Mouse (Mus musculus) lung, adult 2 months (tissue): ENCODE data around the gene Arl6ip1. TPM values are rescaled to one million over a fixed set of nuclear protein-coding genes. Genes with fewer than 3 reads are reported as not detected.

Source experiments
- DNase-seq: peaks from one replicate; pipeline ENCODE4 v3.0.0; 2022
- H3K4me1 ChIP-seq: fragments of 200-500 bp; 2 replicates; pipeline ENCODE4 v1.6.1; 2011; ENCODE audit warnings: low read length; ENCODE audit not compliant: control insufficient read depth, insufficient read depth
- H3K4me3 ChIP-seq: fragments of 200-500 bp; replicated peaks from 2 replicates; pipeline ENCODE3; 2011; ENCODE audit warnings: low read depth, mild to moderate bottlenecking, control low read depth, low read length; ENCODE audit errors: extremely low read depth
- CTCF ChIP-seq: fragments of 200-500 bp; IDR thresholded peaks from 2 replicates; pipeline ENCODE4 v1.5.1; 2011; ENCODE audit warnings: mild to moderate bottlenecking, low read length, control low read depth; ENCODE audit not compliant: insufficient read depth
- POLR2A ChIP-seq: fragments of 200-500 bp; IDR thresholded peaks from 2 replicates; pipeline ENCODE4 v1.6.1; 2011; ENCODE audit warnings: low read depth, mild to moderate bottlenecking, control low read depth, low read length, borderline replicate concordance; ENCODE audit errors: extremely low read depth
- WGBS: fragments of 180-500 bp; shearing (Covaris S2); methylation state at CpG from one replicate; pipeline ENCODE4 v1.1.7; 2018; 5-methylcytosine and 5-hydroxymethylcytosine counted together
- polyA plus RNA-seq: library from polyadenylated mRNA; depleted of rRNA; stranded (reverse); fragments of >200 nt; gene quantifications from 2 replicates; pipeline ENCODE4 v1.2.3, GENCODE M21; 2012; rRNA removed

Arl6ip1 gene
- polyA plus RNA-seq, 1 experiment: 110 TPM

DNA sequence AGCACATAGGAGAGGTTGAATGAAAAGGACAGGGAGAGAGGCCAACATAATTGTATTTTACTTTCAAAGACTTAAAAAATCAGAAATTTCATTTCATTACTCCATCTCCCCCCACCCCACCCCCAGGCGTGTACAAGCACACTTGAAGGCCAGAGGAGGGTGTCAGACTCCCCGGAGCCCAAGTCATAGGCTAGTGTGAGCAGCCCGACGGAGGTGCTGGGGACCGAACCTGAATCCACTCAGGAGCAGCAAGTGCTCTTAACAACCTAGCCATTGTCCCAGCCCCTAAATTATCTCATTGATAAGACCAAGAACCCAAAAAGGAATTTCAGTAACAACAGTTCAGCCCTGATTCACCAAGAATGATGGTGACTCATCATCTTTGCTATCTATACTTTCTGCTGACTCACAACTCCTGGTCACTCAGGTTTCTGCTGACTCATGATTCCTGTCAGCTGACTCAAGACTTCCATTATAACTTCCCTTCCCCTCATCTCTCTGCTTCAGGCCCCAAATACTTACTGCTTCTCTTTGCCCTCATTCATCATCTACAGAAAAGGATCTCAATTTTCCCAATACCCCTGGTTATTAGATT lies 24.9 kb downstream of the Arl6ip1 start:
- WGBS: 69% methylated on average over 5 of the region's 5 CpGs
- no peak for TF ChIP-seq POLR2A
- no peak for TF ChIP-seq CTCF

GRCm38 (mm10) chr7:118103462-118104379 lies 25.7 kb downstream of the Arl6ip1 start:
- Histone ChIP-seq H3K4me3 (no peak overlapping the region), H3K4me1 (no peaks in the 10 kb centered on the region)
- 44% methylated on average over 5 of the region's 5 CpGs for WGBS
- no peak for TF ChIP-seq POLR2A
- TF ChIP-seq CTCF: no peak
- no peak for DNase-seq

More for the DNA sequence above, 24.9 kb downstream of the Arl6ip1 start:
- Histone ChIP-seq H3K4me1 (no peaks in the 10 kb centered on the region), H3K4me3 (no peak overlapping the region)
- no peak for DNase-seq

- Histone ChIP-seq H3K4me1 (no peaks in the 10 kb centered on the region), H3K4me3 (no peak overlapping the region)
- WGBS: 45% methylated on average over 4 of the region's 4 CpGs
- TF ChIP-seq CTCF: no peak
- TF ChIP-seq POLR2A: no peak
- DNase-seq: no peak
These were observed 26.6 kb downstream of the Arl6ip1 start for GRCm38 (mm10) chr7:118102678-118103461.

DNA sequence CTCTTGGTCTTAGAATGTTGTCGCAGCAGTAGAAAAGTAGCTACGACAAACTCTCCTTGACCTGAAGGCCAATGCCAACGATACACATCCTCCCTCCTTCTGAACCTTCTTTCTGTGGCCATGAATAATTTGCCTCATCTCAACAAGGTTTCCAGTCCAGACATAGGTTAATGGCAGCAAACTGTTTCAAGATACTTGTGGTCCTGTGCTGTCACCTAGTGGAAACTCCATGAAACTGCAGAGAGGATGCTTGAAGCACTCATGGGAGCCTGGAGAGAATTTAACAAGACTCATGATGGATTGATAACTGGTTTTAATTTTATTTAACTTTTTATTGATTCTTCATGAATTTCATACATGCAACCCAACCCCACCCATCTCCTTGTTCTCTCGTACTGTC lies 27.2 kb downstream of the Arl6ip1 start:
- no peak for DNase-seq
- 50% methylated on average over 4 of the region's 4 CpGs for WGBS
- TF ChIP-seq POLR2A (no peak), CTCF (peak; percentile 49; the same call in 1 of the 2 replicates)
- H3K4me3 ChIP-seq: no peak overlapping the region
- H3K4me1 ChIP-seq: no peaks in the 10 kb centered on the region

GRCm38 (mm10) chr7:118097615-118098014 lies 31.8 kb downstream of the Arl6ip1 start:
- no peak for TF ChIP-seq POLR2A
- TF ChIP-seq CTCF: no peak
- DNase-seq: no peak
- Histone ChIP-seq H3K4me1 (no peaks in the 10 kb centered on the region), H3K4me3 (no peak overlapping the region)
- WGBS: 60% methylated on average over 7 of the region's 7 CpGs

DNA sequence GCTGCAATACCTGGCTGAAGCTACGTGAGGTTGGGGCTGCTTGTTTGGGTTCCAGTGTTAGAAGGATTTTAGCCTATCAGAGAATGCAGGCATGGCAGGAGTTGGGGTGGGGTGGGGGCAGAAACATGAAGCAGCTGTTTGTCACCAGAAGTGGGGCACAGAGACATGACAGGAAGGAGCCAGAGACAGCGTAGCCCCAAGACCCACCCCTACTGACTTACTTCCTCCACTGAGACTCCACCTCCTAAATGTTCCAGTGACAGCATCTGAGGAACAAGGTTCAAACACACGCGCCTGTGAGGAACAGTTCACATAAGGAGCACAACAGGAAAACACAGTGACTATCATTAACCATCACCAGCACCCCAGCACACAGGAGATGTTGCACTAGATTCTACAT lies 49.5 kb downstream of the Arl6ip1 start:
- TF ChIP-seq POLR2A: no peak
- TF ChIP-seq CTCF: no peak
- no peak for DNase-seq
- 59% methylated on average over 4 of the region's 4 CpGs for WGBS
- no peak overlapping the region for H3K4me3 ChIP-seq
- no peaks in the 10 kb centered on the region for H3K4me1 ChIP-seq

DNA sequence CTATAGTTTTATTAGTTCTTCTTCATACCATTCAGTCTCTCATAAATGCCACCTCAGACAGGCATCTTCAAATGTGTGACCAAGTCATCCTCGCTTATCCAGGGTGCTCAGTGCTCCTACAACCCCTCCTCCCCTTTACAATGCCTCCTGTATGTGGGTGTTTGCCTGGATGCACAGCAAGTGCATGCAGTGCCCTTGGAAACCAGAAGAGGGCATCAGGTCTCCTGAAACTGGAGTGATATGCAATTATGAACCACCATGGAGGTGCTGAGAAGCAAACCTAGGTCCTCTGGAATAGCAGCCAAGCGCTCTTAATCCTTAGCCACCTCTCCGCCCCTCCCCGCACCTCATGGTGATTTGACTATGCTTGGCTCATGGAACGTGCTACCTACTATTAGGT lies 50.4 kb downstream of the Arl6ip1 start:
- WGBS: 80% methylated on average over 5 of the region's 5 CpGs
- Histone ChIP-seq H3K4me3 (no peak overlapping the region), H3K4me1 (no peaks in the 10 kb centered on the region)
- TF ChIP-seq CTCF (no peak), POLR2A (no peak)
- DNase-seq: no peak

Other genes with a start within 250 kb of the Arl6ip1 start
- 435 and 792 TPM in 2 replicates for gene Rps15a, start 13.5 kb downstream of the Arl6ip1 start, polyA plus RNA-seq
- gene Smg1, start 114.0 kb upstream of the Arl6ip1 start, polyA plus RNA-seq: 21.8 and 24.9 TPM in 2 replicates